Mouse (Mus musculus) right cerebral cortex, postnatal 4 days (tissue): ENCODE measurements at regions not wholly inside any gene's neighbourhood (a gene's known extent, or its start where the extent isn't known, plus 50 kb on each side); places are given as distances from the start of the nearest gene placed in this dataset.

Experiments
- DNase-seq: peaks from one replicate; pipeline ENCODE4 v3.0.0-alpha.2; 2022

DNA sequence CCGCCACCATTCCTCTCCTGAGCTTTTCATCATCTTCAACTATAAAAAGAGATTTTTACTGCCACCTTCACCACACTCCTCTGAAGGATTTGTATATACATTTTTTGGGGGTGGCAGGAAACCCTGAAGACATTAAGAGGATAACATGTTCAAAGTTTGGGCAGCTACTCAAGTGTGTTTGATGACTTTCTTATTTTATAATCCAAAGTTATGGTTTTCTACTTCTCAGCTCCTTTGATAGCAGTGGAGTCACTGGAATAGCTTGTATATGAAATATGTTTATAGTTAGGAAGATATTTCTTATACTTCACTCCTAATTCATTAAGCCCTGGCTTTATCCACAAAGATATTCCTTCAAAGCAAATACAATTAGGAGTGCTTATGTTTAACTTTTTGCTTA is 229.5 kb upstream of the Lcorl start:
- DNase-seq, result no peak

DNA sequence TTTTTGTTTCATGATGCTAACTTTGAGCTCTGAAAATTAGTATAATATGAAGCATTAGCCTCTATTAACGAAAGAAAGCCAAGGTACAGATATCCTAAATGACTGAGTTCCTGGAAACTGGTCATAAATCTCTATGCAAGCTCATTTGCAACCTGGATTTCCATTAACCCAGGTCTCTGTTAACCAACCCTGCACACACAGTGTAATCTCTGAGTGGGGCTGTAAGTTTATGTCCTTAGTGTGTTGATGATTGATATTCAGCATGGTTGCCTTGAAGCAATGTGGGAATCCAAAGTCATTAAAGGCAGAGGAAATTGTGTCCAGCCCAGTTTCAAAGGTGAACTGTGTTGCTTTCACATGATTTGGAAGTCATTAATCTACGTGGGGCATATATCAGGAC is 225.9 kb upstream of the Lcorl start:
- no peak for DNase-seq

DNA sequence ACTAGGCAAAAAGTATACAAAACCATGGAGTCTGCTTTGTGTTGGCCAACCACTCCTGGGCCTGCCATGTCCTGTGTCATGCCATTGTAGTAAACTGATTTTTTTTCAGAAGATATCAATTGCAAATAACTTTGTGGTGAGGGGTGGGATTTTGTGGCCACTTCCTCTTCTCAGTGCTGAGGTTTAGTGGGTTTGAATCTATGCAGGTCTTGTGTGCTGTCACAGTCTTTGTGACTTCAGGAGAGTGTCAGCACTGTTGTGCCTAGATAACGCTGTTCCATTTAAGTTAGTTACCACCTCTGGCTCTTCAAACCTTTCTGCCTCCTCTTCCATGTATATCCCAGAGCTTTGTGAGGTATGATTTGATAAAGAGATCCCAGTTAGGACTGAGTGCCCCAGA is 216.3 kb upstream of the Lcorl start:
- DNase-seq, result no peak

DNA sequence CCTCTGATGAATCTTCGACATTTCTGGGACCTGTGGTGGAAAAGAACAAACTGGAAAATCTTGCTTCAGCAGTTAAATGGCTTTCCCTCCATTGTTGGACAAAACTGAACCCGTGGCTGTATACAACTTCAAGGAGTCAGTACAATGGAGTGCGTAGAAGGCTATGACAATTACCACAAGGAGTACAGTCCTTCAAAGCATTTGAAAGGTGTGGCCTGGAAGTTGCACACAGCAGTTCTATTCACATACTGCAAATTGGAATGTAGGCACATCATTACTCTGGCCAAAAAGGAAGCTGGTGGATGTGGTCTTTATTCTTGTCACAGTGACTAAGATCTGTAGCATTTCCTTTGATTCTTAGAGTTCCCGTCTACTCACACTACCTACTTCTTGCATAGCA is 215.7 kb upstream of the Lcorl start:
- no peak for DNase-seq

DNA sequence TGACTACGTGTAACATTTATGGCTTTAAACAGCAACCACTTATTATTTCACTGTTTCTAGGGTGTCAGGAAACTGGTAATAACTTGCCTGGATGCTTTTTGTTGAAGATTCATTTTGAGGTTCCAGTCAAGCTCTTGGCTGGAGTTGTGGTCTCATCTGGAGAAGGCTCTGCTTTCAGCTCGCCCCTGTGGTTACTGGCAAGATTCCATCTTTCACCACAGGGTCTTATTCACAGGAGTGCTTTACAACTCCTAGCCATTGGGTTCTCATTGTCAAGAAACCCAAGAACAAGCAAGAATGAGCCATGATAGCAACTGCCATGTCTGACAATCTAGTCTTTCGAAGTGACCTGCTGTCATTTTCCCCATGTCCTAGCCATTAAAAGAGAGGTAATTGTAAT is 202.5 kb upstream of the Lcorl start:
- no peak for DNase-seq

DNA sequence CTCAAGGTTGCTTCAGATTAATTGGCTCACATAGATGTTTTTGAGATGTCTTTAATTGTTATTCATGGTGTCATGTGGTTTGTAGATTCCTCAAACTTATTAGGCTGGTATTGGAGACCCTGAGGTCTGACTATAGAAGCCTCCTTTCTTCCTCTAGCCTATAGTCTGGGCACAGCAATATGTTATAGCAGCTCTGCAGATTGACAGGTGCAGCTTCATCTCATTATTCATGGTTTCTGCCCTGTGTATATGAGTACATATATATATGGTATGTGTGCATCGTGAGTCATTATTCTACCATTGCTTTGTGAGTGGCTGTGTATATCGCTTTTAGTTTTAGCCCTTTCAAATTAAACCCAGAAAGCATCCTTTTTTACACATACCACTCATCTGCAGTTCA is 197.4 kb upstream of the Lcorl start:
- no peak for DNase-seq

DNA sequence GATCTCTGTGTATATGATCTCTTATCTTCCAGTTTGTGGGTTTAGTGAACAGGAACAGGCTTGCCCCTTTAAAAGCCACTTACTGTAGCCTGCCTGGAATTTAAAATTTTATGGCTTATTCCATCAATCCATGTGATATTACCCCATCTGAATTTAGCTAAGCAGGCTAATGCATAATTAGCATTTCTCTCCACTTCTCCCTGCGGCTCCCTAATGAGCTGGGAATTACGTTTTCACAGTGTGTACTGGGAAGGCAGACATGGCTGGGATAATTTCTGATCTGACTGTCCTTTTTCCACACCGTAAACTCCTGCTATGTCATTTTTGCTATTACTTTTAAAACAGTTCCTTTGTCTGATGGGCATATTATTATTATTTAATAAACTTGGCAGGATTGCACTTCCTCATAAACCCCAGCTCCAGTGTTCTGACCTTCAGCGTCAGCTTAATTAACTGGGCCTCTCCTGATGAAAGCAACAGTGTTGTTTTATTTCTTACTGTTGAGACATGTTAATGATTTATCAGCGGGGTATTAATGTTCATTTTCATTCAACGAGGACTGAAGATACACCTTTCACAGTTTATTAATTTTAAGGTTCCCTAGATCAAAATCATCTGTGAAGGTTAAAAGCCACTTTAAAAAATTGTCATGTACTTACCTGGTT is 185.4 kb upstream of the Lcorl start:
- DNase-seq, result no peak

DNA sequence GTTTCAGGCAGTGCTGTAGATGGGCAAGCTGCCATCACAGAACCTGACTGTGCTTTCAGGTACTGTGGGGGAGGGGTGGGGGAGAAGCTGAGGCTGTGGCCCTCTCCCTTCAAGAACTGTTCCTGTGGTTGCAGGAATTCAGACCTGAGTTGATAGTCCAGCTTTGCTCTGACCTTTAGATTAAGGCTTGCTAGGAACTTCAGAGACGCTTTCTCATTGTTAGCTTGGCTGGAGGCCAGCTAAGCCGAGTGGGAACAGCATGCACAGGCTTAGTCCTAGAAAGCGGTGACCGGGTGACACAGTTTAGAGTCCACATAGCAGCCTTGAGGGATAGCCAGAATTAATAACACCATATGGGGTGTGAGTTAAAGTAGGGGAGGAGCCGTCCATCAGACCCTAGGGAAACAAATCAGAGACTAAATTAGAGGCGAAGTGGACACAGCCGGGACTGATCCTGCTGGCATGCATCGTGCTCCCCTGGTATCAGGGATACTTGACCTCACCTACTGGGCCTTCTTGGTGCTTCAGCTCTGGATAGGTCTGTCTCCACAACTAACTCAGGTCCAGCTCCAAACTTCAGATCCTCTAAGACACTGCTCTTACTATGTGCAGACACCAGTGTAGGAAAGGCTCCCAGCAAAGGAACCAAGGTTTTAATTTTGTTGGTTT is 175.7 kb upstream of the Lcorl start:
- no peak for DNase-seq

DNA sequence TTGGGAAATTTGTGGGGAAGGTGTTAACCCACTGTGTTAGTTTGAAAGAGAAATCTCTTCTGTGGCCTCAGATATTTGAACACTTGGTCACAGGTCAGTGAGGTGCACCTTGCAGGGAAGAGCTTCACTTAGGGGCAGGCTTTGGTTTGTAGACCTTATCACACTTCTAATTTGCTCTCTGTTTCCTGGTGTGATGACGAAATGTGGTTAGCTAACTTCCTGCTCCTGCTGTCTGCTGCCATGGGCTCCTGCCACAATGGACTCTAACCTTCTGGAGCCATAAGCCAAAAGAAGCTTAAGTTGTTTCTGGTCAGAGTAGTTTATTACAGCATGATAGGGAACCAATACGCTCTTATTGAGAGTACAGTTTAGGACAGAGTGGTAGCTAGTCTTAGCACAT is 174.8 kb upstream of the Lcorl start:
- DNase-seq, result no peak

DNA sequence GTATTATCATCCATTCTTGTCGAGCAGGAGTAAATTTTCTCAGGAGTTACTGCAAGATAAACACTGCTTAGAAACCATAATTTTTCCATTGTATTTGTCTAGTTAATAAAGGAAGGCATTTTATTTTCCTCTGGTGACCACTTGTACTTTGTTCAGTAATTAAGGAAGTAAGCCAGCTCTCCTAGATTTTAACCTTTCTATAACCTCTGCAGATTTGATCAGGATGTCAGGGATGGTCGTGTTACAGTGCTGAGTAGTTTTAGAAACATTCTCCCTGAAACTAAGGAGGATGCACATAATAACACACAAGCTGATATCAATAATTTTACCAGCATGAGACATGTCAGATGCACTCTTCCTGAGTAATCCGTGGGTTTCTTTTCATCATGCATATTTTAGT is 166.7 kb upstream of the Lcorl start:
- no peak for DNase-seq

DNA sequence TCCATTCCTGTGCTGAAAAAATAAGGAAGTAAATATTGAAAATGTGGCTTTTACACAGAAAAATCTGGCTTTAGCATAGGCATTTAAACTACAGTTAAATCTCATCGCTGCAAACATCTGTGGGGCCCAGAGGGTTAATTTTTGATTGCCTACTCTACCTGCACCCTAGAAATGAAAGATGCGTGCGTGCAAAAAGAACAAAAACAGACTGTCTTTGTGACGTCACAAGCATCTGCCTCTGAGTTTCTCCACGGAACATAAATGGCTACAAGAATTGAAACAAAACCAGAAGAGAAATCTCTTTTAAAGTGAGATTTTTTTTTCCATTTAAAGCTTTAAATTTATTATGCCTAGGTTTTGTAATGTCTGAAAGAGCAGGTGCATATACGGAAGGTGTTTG is 166.0 kb upstream of the Lcorl start:
- no peak for DNase-seq

DNA sequence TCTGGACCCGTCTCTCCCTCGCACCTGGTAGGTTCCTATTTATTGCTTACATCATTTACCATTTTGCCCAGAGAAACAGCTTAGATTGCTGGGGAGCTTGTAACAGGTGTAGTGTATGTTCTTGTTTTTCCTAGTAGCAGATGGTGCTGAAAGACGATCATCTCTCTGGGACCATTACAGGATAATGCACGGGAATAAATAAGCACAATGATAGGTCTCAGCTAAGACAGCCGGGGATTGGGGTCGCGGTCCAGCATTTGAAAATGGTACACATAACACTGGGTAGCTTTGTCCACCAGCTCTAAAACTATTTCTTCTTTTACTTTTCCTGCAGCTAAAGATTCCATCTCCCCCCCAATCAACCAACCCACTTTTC is 164.6 kb upstream of the Lcorl start:
- DNase-seq, result no peak

DNA sequence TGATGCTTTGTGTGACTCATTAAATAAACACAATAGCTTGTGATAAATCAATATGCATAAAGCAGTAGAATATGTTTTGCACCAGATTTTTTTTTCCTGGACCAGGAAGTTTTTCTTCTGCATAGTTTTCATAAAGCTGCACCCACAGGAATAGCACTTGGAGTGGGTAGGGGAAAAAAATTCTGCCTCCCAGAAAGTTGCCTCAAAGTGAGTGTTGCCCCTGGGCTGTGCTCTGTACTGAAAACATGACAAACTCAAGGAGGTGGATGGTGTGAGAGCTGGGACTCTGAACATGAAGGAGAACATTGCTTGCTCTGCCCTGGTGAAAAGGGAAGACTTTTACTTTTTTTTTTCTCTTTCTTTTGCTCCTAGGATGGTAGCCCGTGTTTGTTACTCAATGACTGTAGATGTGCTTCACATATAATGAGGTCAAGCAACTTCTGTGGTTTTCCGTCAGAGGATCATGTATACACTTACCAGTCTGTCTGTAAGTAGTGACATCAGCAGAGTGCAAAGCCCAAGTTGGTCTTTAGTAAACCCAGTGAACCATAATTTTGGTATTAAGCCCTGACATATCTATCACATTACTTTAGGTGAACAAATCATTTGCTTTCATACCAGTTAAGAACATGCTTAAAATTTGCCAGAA is 164.1 kb upstream of the Lcorl start:
- no peak for DNase-seq

DNA sequence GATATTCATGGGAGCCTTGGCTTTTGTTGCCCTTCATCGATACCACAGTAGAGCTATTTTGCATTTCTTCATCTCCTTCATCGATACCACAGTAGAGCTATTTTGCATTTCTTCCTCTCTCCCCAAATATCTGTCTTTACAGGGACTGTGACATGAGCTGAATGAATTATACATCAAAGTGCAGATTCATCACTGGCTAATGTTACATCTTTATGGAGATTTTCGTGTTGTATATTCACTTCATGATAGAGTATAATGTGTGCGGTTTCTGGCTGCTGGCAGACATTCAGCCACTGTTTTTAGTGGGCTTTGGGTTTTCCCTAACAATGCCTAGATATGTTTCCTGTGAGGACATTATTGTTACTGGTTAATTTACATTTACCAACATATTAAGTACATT is 162.8 kb upstream of the Lcorl start:
- DNase-seq, result no peak

DNA sequence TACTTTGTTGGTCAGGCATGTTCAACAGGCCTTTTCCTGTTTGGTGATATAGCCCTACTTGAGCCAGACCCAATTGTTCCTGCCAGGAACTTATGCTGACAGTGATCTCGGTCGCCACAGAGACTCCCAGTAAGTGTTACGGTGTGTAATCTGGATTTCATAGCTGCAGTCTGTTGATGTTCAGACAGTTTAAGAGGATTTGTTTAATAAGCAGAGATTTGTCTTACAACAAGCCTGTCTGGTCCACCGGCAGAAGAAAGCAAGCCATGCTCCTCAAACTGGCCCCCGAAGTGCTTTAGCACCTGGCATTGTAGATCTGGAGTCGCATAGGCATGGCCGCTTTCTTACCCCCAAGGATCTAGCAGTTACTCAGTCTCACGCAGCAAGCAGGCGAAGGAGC is 150.0 kb upstream of the Lcorl start:
- no peak for DNase-seq

DNA sequence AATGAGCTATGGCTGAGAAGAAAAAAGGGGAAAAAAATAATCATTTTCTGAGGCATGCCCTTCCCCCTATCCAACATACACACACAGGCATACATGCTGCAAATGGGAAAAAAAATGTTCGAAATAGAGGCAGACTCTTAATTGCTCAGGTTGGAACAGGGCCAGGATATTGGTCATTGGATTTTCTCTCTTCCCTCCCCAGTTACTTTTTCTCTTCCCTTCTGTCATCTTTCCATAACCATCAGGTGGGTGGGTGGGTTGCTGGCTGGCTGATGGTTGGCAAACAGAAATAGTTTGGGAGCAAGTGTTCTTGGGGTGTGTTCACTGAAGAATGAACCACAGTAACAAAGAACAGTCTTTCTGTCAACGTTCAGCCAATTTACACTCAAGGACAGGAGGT is 149.3 kb upstream of the Lcorl start:
- no peak for DNase-seq

DNA sequence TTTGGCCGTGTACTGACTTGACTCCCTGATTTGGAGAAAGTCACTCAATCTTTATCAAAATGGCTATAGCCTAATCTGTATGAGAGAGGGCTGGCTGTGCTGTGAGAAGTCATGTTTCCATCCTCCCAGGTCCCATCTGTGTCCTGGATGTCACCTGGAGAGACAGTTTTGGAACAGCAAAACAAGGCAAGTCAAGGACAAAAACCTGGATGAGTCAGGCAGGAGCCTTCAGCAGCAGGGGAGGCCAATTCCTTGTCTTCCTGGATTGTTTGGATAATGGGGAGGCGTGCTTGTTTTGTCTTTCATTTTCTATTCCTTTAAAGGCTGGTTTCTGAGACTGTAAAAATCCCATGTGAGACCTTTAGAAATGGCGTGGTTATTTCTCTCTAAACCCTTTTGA is 148.8 kb upstream of the Lcorl start:
- no peak for DNase-seq

DNA sequence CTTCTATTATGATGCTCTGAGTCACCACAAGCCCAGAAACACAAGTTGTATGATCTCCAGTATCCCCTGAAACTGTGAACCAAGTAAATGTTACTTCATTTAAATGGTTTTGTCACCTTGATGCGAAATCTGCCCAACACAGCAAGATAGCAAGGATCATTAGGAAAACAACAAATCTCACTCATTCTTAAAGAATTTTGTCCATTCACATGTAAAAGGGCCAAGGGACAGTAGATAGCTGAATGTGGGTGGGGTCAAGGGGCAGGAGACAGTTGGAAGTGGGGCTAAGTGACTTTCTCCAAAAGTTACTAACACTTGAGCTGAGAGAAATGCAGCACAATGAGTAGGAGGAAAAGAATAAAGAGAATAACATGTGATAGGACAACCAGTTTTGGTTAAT is 148.2 kb upstream of the Lcorl start:
- DNase-seq, result no peak

DNA sequence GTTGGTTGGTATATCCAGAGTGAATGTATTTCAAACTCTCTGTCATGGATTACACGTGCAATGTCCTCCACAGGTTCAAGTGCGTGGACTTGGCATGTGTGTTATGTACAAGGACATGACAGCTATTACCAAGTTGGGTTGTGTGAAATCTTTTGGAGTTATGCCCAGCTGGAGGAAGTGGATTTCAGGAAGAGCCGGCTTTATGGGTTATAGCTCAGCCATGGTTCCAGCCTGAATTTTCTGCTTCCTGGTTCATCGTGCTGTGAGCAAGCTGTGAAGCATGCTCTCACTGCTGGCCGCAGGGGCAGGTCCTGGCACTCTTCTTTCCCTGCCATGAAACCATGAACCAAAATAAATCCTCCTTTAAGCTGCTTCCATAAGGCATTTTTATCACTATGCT is 144.6 kb upstream of the Lcorl start:
- no peak for DNase-seq

DNA sequence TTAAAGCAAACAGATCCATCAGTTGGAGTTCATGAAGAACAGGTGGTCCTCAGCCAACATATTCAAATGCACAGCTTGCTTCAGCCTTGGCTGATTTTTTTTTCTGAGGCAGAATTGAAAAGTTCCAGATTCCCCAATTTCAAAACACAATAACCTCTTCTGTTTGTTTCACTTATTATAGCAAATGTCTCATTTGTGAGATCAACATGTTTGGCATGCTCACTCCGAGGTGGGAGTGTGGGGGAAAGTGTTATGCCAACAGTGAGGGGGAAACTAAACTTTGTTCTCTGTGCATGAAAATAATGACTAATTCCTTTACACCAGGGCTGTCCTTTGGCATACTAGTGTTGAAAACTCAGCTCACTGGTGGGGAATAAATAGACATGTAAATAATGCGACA is 100.4 kb upstream of the Lcorl start:
- no peak for DNase-seq

DNA sequence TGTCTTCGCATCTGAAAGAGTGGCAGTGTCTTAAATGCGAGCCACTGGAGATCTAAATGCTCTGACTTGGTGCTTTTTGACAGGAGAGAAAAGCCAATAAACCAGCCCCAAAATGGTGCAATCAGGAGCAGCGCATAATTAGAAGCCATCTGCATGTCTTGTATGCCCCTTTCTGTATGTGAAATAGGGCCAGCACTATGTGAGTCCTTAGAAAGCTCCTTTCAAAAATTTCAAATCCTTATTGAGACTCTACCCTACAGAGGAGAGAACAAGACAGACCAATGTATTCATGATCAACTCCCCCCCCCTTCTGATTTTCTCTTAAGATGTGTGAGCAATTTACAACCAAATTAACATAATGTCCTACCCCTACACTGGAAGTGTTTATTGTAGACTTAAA is 86.6 kb upstream of the Lcorl start:
- DNase-seq, result no peak

DNA sequence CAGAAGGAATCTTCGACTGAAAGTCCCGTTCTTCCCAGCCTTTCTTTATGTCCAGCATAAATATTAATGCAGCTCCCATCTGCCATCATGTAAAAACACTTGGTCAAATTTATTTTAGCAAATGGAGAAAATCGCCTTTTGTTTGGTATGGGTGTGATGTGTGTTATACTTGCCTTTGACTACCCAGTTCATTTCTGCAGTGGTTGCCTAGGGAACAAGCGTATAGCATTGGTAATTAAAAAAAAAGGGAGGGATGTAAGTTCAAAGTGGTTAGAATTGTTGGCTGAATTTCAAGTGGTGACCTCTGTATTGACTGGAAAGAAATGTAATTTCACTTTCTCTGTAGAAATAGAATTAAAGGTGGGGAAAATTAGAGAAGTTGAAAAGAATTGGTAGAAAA is 75.6 kb upstream of the Lcorl start:
- DNase-seq, result no peak

DNA sequence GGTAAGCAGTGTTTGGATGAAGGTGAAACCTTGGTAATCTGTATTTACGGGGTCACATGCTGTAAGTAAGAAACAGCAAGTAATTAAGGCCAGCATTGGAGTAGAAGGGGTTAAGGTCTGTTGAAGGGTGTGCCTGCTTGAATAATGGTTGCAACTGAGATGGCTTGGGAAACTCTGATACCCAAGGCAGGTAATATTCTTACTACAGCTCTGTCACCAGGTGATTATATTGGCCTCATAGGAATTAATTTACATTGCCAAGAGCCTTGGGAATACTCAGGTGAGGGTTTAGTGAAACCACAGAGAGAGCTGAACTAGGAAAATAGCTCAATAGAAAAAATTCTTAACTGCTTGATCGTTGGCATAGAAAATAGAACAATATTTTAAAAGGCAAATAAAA is 73.8 kb upstream of the Lcorl start:
- no peak for DNase-seq

DNA sequence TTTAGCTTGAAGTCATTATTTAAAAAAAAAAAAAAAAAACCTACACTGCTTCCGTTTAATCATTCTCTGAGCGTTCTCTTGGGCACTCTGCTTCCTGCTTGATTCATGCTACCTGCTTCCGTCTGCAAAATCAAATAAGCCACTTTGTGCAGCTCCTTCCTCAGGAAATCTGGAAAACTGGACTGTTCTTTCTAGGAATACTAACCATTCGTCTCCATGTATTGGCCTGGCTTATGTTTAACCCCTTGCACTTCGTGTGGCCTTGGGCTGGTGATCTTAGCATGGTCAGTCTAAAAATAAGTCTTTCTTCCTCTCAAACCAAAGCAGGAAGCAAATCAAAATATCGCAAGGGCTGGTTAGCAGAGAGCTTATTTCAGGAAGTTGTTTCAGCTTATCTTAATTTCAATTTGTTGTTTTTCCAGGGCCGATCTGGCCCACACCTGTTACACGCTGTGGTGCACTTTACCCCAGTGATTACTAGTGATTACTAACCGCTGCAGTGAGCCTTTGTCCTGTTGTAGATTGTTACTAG is 68.5 kb upstream of the Lcorl start:
- DNase-seq, result no peak
